Mouse (Mus musculus) cerebellum, postnatal 10 days (tissue): ENCODE measurements around the gene Dync2h1.
"Not testable (repeated sequence)": the region's sequence is repeated elsewhere in the genome, so short reads cannot be mapped to it uniquely, and the experiment has no call there.

ENCODE experiments used
- DNase-seq, 2 experiments: peaks; one replicate each; pipeline ENCODE4 v3.0.0; 2021; ENCODE audit warnings: mixed read lengths in 2 of 2

Gene Dync2h1

DNA sequence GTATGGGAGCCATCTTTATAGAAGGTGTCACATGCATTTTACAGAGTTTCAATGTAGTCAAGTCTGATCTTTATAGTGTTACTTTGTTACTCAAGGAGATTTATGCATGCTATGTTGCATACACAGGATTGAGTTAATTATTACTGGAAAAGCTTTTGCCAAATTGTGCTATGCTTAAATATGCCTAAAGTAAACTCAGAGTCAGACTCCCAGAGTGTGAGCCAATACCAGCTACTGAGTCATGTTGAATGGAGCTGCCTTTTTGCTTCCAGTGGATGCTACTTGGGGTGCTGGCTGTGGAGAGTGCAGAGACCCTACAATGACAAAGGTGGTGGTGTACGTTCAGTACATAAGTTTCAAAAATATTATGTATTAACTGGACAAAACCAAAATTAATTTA is 169.5 kb downstream of the Dync2h1 start:
- no peak for DNase-seq

DNA sequence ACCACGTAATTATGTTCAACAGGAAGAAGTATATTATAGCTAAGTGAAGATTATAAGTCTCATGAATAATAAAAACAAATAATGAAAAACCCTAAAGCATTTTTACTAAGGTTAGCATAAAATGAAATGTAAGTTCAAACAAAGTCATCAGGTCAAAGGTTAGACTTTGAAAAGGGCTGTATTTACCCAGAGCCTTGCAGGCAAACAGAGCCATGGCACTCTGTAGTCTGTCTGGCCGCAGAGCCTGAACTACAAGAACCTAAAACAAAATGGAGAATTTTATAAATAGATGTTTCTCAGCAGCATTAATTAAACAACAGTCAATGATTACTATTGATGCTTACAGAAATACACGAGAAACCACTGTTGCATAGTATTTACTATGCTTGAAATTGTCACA is 174.5 kb downstream of the Dync2h1 start:
- no peak for DNase-seq

DNA sequence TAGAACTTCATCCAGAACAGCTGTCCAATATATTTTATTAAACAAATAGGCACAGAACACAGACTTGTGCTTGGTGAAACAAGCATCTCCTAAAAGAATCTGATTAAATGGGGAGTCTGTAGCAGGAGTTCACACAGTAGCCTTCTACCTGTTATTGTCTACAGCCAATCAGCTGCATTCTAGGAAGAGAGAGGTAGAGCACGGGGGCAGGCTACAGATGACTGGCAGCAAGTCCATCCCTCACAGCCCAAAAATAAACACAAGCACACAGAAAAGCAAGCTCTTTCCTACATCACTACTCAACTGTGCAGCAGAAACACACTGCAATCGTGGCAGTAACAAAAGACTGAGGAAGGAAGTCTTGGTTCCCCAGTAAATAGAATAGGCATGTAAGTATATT is 189.4 kb downstream of the Dync2h1 start:
- DNase-seq, result no peak

DNA sequence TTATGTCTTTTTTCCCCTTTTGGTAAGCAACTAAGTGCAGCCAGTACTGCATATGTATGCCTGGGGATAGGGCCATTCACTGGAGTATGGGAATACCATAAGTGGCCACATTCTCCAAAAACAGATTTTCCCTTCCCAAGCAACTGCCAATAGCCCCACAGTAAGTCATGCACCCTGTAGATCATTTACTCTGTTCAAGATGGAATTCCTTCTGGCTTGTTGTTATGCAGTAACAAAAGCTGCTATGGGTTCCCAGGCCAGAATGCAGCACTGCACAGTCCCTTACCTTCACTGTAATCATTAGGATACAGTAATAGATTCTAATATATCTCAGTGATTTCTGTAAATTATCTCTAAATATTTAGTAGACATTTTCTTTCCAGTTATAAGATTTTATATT is 190.0 kb downstream of the Dync2h1 start:
- DNase-seq, result peak in 1 of 2 experiments; percentile 5

DNA sequence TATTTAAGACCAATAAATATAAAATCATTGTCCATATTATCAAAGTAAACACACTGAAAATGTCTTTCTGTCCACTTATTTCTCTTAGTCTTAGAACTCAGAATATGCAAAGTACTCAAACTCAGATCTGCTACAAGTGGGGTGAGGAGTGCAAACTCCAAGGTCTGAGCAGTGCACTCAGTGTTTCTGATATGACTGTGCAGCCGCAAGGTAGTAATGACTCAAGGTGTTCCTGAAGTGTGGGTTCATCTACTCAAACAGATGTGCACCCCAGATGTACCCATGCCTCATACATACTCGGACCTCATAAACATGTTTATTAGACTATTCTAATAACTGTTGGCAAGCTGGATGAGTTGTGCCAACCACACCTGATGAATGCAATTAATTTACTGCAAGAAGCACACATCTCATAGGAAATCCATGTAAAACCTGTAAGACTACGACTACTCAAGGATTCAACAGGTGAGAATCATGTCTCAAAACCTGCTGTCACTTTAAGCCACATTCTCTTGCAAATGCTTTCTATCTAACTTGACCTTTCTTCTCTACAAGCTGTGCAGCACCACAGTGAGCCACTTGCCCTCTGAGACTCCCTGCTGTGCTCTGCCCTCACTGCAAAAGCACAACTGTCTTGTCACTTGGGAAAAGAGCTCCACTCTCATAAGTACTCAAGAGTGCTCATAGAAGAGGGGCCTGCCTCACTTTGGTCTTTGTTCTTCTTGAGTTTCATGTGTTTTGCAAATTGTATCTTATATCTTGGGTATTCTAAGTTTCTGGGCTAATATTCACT is 195.2 kb downstream of the Dync2h1 start:
- no peak for DNase-seq

DNA sequence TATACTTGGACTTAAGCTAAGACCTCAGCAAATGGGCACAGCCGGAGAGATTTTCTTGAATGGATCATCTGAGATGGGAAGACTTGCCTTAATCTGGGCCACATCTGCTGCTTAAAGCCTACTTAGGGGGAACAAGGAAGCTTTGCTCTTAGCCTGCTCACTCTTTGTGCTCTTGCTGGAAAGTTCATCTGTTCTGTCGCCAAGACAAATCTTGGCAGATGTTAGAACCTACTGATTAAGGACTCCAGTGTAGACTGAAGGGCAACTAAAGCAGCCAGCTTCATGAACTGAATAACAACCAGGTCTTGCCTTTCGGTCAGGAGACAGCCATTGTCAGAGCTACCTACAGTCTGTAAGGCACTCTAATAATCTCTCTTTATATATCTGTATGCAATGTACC is 198.1 kb downstream of the Dync2h1 start:
- DNase-seq, result peak in 1 of 2 experiments; percentile 5

DNA sequence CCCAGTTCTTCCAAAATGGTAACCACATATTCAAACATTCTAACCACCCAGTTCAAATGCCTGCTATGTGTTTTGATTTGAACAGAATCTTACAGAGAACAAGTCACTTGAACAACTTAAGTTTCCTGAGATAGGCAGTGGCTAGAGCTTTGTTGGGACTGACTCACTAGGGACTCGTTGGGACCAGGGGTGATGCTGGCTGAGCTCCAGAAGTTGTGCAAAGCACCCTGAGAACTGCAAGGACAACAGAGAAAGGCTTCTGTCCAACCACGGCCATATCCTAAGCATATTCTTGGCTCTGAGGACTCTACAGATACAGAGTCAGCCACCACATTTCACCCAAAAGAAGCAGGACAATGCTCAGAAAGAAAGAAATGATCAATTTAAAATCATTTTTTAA is 215.1 kb downstream of the Dync2h1 start:
- peak in 1 of 2 experiments; percentile 9 for DNase-seq

DNA sequence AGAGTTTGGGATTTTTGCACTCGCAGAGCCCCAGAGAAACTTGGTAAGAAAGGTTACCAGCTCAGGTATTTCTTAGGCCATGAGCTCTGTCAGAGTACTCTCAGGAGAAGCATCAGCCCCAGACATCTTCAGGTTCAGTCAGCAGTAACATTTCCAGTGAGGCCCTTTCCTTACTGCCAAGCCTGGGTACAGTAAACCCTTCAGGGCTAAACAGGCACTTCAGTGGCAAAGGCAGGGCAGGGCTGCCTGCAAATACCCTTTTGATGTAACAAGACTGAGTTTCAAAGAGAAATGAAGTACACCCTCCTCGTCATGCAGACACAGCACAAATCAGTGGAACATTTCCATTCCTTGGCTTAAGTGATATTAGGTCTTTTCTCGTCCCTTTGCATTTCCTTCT is 219.2 kb downstream of the Dync2h1 start:
- no peak for DNase-seq

DNA sequence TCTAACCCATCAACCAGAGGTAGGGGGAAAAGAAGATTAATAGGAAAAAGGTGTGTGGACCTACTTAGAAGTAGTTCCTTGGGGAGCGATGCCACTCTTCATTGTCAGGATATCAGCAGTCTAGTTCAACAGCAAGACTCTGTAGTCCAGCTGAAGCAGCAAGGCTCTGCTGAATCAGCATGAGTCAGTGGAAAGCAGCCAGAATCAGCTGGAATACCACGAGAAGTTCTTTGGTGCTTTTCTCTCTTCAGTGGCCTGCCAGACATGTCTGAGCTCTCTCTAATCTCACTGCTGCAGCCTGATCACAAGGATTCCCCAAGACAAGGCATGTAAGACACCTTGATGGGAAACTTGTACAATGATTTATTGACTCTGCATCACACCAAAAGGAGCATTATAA is 225.9 kb downstream of the Dync2h1 start:
- DNase-seq, result no peak

DNA sequence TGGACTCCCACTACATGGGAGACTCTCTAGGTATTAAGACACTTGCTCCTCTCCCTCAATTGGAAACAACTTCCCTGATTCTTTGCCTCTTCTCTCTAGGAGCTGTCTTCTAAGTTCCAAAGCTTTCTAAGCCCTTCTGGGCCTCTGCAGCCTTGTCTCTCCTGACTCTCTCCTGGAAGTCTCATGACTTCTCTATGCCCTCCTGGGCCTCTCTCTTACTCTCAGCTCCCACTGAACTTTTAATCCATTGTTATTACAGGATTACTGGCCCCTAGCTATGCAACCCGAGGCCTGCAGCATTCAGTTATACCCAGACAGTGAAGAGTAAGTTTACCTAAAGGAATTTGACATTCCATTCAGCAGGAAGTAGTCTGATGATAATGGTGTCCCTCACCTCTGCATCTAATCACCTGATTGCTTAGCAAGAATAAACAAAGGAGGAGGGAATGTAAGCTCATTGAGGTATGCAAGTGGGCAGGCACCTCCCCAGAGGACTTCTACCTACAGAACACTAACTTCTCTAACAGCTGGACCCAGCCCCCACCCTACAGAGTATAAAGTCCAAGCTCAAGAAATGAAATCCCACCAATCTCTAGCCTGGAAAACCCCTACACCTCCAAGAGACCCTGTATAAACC is 256.7 kb downstream of the Dync2h1 start:
- DNase-seq, result no peak

DNA sequence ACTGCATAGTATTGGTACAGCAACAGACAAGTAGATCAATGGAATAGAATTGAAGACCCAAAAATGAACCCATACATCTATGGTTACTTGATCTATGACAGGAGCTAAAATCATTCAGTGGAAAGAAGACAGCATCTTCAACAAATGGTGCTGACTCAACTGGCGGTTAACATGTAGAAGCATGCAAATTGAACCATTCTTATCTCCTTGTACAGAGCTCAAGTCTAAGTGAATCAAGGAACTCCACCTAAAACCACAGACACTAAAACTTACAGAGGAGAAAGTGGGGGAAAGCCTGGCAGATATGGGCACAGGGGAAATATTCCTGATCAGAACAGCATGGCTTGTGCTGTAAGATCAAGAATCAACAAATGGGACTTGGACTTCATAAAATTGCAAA is 270.8 kb downstream of the Dync2h1 start:
- no peak for DNase-seq

DNA sequence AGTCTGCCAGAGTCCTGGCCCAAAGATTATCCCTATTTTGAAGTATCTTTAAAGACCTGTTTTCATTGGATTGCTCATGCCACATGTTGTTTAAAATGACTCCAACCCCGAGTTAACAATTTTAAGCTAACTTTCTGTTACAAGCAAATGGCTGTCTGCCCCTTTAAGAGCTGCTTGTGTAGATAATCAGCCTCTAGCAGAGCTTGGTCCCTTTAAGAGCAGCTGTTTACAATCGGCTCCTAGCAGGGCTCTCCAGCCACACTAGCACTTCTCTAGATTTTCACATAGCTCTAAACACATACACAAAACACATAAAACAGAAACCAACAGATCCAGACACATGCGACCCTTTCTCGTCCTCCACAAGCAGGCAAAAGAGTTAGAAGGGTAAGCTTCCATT is 273.7 kb downstream of the Dync2h1 start:
- DNase-seq, result not testable (repeated sequence)

DNA sequence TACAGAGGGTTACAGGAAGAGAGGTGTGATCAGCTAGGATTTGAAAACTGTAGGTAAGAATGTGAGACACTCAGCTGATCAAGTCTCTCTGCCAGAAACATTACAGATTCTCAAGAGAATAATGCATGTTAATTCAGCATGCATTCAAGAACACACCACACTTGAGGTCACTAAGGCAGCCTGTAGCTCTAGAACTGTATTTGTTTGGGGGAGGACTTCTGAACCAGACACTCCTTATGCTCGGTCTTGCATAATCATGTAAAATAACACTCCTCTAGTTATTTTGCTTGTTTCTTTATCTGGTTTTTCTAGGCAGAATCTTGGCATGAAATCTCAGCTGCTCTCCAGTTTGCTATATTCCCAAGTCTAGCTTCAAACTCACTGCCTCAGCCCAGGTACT is 282.6 kb downstream of the Dync2h1 start:
- DNase-seq, result no peak

DNA sequence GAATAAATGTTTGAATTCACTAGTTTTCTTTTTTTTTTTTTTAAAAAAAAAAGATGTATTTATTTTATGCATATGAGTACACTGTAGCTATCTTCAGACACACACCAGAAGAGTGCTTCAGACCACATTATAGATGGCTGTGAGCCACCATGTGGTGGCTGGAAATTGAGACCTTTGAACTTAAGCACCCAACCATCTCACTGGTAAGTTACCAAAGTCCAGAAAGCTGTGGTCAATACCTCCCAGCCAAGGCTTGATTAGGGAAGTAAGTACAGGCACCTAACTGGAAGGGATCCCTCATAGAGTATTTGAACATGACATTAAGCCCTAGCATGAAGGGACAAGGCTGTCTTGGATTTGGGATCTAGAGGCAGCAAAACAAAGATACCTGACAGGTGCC is 292.9 kb downstream of the Dync2h1 start:
- DNase-seq, result no peak

DNA sequence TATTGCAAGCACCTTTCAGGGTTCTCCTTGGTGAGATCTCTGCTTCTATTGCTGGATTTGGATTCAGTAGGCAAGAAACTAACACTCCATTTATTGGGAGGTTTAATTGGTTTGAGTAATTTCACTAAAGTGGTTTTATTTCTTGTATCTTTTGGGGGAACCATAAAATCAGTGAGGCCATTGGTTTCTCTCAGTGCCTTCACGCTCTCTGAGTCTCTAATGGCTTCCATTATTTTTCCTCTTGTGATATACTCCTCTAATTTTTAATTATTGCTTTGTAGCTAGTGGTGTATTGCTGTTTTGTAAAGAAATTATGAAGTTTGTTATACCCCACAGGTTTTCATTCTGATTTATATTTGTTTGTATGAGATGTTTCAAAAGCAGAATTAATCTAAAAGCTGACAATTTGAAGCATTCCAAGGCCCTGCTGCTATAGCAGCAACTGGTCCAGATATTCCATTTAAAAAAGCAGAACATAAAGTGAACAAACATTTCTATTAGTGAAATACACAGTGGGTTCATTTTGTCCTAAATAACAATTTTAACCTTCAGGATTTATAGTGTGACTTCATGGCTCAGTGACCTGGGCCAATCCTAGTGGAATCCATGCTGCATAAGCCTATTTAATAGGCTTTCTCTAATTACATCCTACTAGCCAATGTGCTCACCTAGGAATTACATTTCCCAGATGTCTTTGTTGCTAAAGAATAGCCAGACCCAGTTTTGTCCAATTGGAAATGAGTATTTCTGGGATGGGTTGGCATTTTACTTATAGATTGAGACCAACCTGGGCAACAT is 302.9 kb downstream of the Dync2h1 start:
- DNase-seq, result no peak
